ENCODE assay signal across 17 mouse cellular contexts in the genomic region with DNA sequence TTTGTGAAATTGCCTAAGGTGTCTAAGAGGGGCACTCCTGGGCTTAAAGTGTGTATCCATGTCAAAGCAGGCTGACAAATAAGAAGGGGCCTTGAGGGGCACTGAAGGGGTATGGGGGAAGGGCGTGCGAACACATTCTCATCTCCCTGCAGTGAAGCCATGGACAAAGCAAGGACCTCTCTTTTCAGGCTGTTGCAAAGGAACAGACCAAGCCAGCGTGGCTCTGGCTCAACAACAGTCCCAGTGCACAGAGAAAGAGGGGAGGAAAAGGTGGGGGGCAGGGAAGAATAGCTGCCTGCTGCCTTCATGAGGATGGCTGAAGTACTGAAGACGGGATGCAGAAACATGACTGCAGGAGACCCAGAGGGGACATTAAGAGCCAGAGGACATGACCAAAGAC.
A peak's percentile ranks its signal among the peaks of the same experiment; 100 is the strongest.
DNase-seq lines count a peak whose midpoint lies in the region; ATAC-seq and TF ChIP-seq lines count a peak whose summit lies in the region.
"Had no signal": no experiment of that assay in that cellular context is flagged by ENCODE, and none has a peak within 500 bp of the region (broad histone marks: within the 10 kb centered on the region; RNA-seq: fewer than 3 reads in every experiment).

No protein-coding gene starts in this region.

- no peaks in the 10 kb centered on the region for H3K9me3 ChIP-seq in hindbrain, embryonic 10.5 days
- H3K9me3 ChIP-seq in hindbrain, embryonic 14.5 days (ENCODE audit: control insufficient read depth, low read length), result no peaks in the 10 kb centered on the region
- no peaks in the 10 kb centered on the region for H3K9me3 ChIP-seq in forebrain, embryonic 12.5 days
- H3K9me3 ChIP-seq in hindbrain, postnatal 0 days (ENCODE audit: low read length), result no peaks in the 10 kb centered on the region
- H3K9me3 ChIP-seq: heart, embryonic 15.5 days; limb, embryonic 13.5 days; liver, embryonic 15.5 days had no signal

- no peaks in the 10 kb centered on the region for H3K36me3 ChIP-seq in hindbrain, embryonic 10.5 days
- H3K36me3 ChIP-seq in hindbrain, embryonic 14.5 days (replicated peaks; ENCODE audit: control insufficient read depth, insufficient read depth), result no peaks in the 10 kb centered on the region
- H3K36me3 ChIP-seq in forebrain, embryonic 12.5 days (replicated peaks), result no peaks in the 10 kb centered on the region
- H3K36me3 ChIP-seq in hindbrain, postnatal 0 days (ENCODE audit: insufficient read depth, low read length), result no peaks in the 10 kb centered on the region
- H3K36me3 ChIP-seq: heart, embryonic 15.5 days; limb, embryonic 13.5 days; liver, embryonic 15.5 days had no signal

- 30% methylated on average over 4 of the region's 4 CpGs for WGBS in hindbrain, embryonic 10.5 days
- WGBS in hindbrain, embryonic 14.5 days, result 13% methylated on average over 4 of the region's 4 CpGs
- WGBS in forebrain, embryonic 12.5 days, result 11% methylated on average over 4 of the region's 4 CpGs
- 21% methylated on average over 4 of the region's 4 CpGs for WGBS in hindbrain, postnatal 0 days

- no peak for TF ChIP-seq POLR2A in brain, embryonic 14.5 days (IDR thresholded peaks at IDR 0.05; ENCODE audit: borderline replicate concordance, extremely low read depth, insufficient read depth, insufficient read length, poor library complexity, severe bottlenecking)

- DNase-seq in hindbrain, embryonic 10.5 days (ENCODE audit: low spot score), result peak; percentile 25
- no peak for DNase-seq in hindbrain, embryonic 14.5 days (ENCODE audit: low spot score)
- peak; percentile 61 for DNase-seq in brain, embryonic 14.5 days (ENCODE audit: low read depth)
- DNase-seq in hindbrain, postnatal 0 days (ENCODE audit: low spot score), result peak; percentile 21
- DNase-seq in ovary, adult 18-20 months (ENCODE audit: low spot score), result no peak
- DNase-seq in cerebellum, postnatal 14 days, result no peak
- no peak for DNase-seq in kidney, postnatal 14 days
- DNase-seq: adrenal gland, postnatal 36 days; kidney, adult 9 months; lung, postnatal 36 days; right cerebral cortex, postnatal 4 days; thymus, adult 18-20 months had no signal

- H3K4me3 ChIP-seq in hindbrain, embryonic 10.5 days, result no peak overlapping the region
- H3K4me3 ChIP-seq in hindbrain, embryonic 14.5 days (replicated peaks; ENCODE audit: low read length), result no peak overlapping the region
- no peak overlapping the region for H3K4me3 ChIP-seq in forebrain, embryonic 12.5 days (replicated peaks)
- H3K4me3 ChIP-seq in hindbrain, postnatal 0 days (ENCODE audit: low read length), result no peak overlapping the region
- H3K4me3 ChIP-seq: heart, embryonic 15.5 days; left cerebral cortex, adult 2 months; limb, embryonic 13.5 days; liver, embryonic 15.5 days had no signal

- ATAC-seq in hindbrain, embryonic 14.5 days (ENCODE audit: low FRiP score), result no peak; the same call in 1 of the 2 replicates
- peak; percentile 68; the same call in 1 of the 2 replicates for ATAC-seq in forebrain, embryonic 12.5 days (ENCODE audit: low FRiP score)
- ATAC-seq in hindbrain, postnatal 0 days, result 0 out of 2 replicates have a peak, but pooled peaks have one; percentile 49

- no peaks in the 10 kb centered on the region for H3K27me3 ChIP-seq in hindbrain, embryonic 10.5 days (ENCODE audit: insufficient read depth, poor library complexity, severe bottlenecking)
- no peaks in the 10 kb centered on the region for H3K27me3 ChIP-seq in hindbrain, embryonic 14.5 days (ENCODE audit: control insufficient read depth, insufficient read depth, low read length)
- no peaks in the 10 kb centered on the region for H3K27me3 ChIP-seq in forebrain, embryonic 12.5 days
- H3K27me3 ChIP-seq in hindbrain, postnatal 0 days (ENCODE audit: insufficient read depth, low read length), result no peaks in the 10 kb centered on the region
- H3K27me3 ChIP-seq: heart, embryonic 15.5 days; limb, embryonic 13.5 days; liver, embryonic 15.5 days had no signal

- peak overlapping the region; percentile 68; the same call in 1 of the 2 replicates for H3K27ac ChIP-seq in hindbrain, embryonic 10.5 days
- H3K27ac ChIP-seq in hindbrain, embryonic 14.5 days, result no peak overlapping the region
- no peak overlapping the region for H3K27ac ChIP-seq in forebrain, embryonic 12.5 days
- no peak overlapping the region for H3K27ac ChIP-seq in hindbrain, postnatal 0 days
- H3K27ac ChIP-seq: heart, embryonic 15.5 days; left cerebral cortex, adult 2 months; limb, embryonic 13.5 days; liver, embryonic 15.5 days had no signal

- TF ChIP-seq CTCF in brain, embryonic 14.5 days (IDR thresholded peaks at IDR 0.05; ENCODE audit: borderline replicate concordance, extremely low read depth, insufficient read depth, insufficient read length), result no peak
- peak; percentile 39 for TF ChIP-seq CTCF in hindbrain, postnatal 0 days (IDR thresholded peaks at IDR 0.05; ENCODE audit: low read depth)

- peaks cover 17% of the 10 kb centered on the region for H3K4me1 ChIP-seq in hindbrain, embryonic 10.5 days (replicated peaks)
- no peaks in the 10 kb centered on the region; the same call in 1 of the 2 replicates for H3K4me1 ChIP-seq in hindbrain, embryonic 14.5 days (replicated peaks; ENCODE audit: control insufficient read depth, insufficient read depth, low read length)
- H3K4me1 ChIP-seq in forebrain, embryonic 12.5 days, result peaks cover 13% of the 10 kb centered on the region
- peaks cover 8% of the 10 kb centered on the region; the same call in 1 of the 2 replicates for H3K4me1 ChIP-seq in hindbrain, postnatal 0 days (ENCODE audit: insufficient read depth, low read length)
- H3K4me1 ChIP-seq: heart, embryonic 15.5 days; liver, embryonic 15.5 days had no signal

- no peak overlapping the region for H3K9ac ChIP-seq in hindbrain, embryonic 14.5 days
- H3K9ac ChIP-seq in forebrain, embryonic 12.5 days, result no peak overlapping the region
- H3K9ac ChIP-seq in hindbrain, postnatal 0 days (replicated peaks; ENCODE audit: low read length), result no peak overlapping the region
- H3K9ac ChIP-seq: heart, embryonic 15.5 days; limb, embryonic 13.5 days; liver, embryonic 15.5 days had no signal

- no peak overlapping the region for H3K4me2 ChIP-seq in hindbrain, embryonic 14.5 days (replicated peaks)
- no peak overlapping the region for H3K4me2 ChIP-seq in forebrain, embryonic 12.5 days
- H3K4me2 ChIP-seq in hindbrain, postnatal 0 days (ENCODE audit: low read depth, low read length), result no peak overlapping the region
- H3K4me2 ChIP-seq: heart, embryonic 15.5 days; limb, embryonic 13.5 days; liver, embryonic 15.5 days had no signal

Comparison
In these comparisons a context has a peak if more than half of its experiments do, and no peak if none do; other contexts are left out.
1. DNase-seq: peak in hindbrain, embryonic 10.5 days (single experiment), brain, embryonic 14.5 days (single experiment) and hindbrain, postnatal 0 days (single experiment); none in hindbrain, embryonic 14.5 days (single experiment), ovary, adult 18-20 months (single experiment), cerebellum, postnatal 14 days (0 of 2) and kidney, postnatal 14 days (single experiment).